Mouse (Mus musculus) heart, postnatal 4 days (tissue): ENCODE measurements around the gene Rtn2. TPM values are rescaled to one million over a fixed set of nuclear protein-coding genes. Genes with fewer than 3 reads are reported as not detected.

Experiments used
- total RNA-seq, 2 experiments: library from RNA; stranded (reverse); gene quantifications; 2 replicates each; pipeline ENCODE4 v1.2.3; 2021

Rtn2 gene
- total RNA-seq, 2 experiments from 2014 or later, result 30.2 to 32.3 TPM

Other genes with a start within 250 kb of the Rtn2 start
- gene Rsph6a, start 227.9 kb upstream of the Rtn2 start, total RNA-seq, result not detected
- 10 to 100 TPM; 60.3 to 62.9 TPM for gene Dmwd, start 206.4 kb upstream of the Rtn2 start, total RNA-seq
- gene Dmpk, start 198.8 kb upstream of the Rtn2 start, total RNA-seq, result 100 to 1,000 TPM; 188 to 201 TPM
- 10 to 100 TPM; 10.3 to 10.4 TPM for gene Six5, start 188.0 kb upstream of the Rtn2 start, total RNA-seq
- gene Gm4969, start 164.3 kb upstream of the Rtn2 start, total RNA-seq, result under 1 TPM; 0.33 to 0.56 TPM
- gene Fbxo46, start 162.8 kb upstream of the Rtn2 start, total RNA-seq, result 1 to 10 TPM; 5.5 to 7.2 TPM
- gene Qpctl, start 133.3 kb upstream of the Rtn2 start, total RNA-seq, result 1 to 10 TPM; 6.9 to 7.7 TPM
- gene Snrpd2, start 132.9 kb upstream of the Rtn2 start, total RNA-seq, result 10 to 100 TPM; 95.2 to 99.9 TPM
- gene Gipr, start 116.5 kb upstream of the Rtn2 start, total RNA-seq, result 1 to 10 TPM; 1.3 TPM
- gene Eml2, start 106.2 kb upstream of the Rtn2 start, total RNA-seq, result 10 to 100 TPM; 70.6 to 77.3 TPM
- gene Gpr4, start 70.1 kb upstream of the Rtn2 start, total RNA-seq, result 1 to 10 TPM; 6.7 to 8.1 TPM
- gene Opa3, start 54.3 kb upstream of the Rtn2 start, total RNA-seq, result 10 to 100 TPM; 54.7 to 60.0 TPM
- 100 to 1,000 TPM; 117 to 119 TPM for gene Vasp, start 10.8 kb upstream of the Rtn2 start, total RNA-seq
- gene Ppm1n, start 2.6 kb upstream of the Rtn2 start, total RNA-seq, result under 1 TPM in 1 of 2 experiments, not detected in 1; 0.26 TPM
- gene Fosb, start 27.4 kb downstream of the Rtn2 start, total RNA-seq, result under 1 TPM; 0.52 to 0.86 TPM
- 10 to 100 TPM; 42.4 to 43.5 TPM for gene Ercc1, start 62.2 kb downstream of the Rtn2 start, total RNA-seq
- gene Cd3eap, start 76.9 kb downstream of the Rtn2 start, total RNA-seq, result 1 to 10 TPM; 9.0 to 9.5 TPM
- 10 to 100 TPM; 39.0 to 47.2 TPM for gene Ppp1r13l, start 77.1 kb downstream of the Rtn2 start, total RNA-seq
- 10 to 100 TPM; 13.8 to 18.6 TPM for gene Ercc2, start 99.4 kb downstream of the Rtn2 start, total RNA-seq
- under 1 TPM; 0.33 to 0.36 TPM for gene Klc3, start 121.5 kb downstream of the Rtn2 start, total RNA-seq
- 1,000 to 10,000 TPM; 2,784 to 3,078 TPM for gene Ckm, start 122.2 kb downstream of the Rtn2 start, total RNA-seq
- gene Mark4, start 176.2 kb downstream of the Rtn2 start, total RNA-seq, result 10 to 100 TPM; 28.8 to 30.3 TPM
- 1 to 10 TPM in 1 of 2 experiments, under 1 TPM in 1; 0.93 to 1.1 TPM for gene Exoc3l2, start 180.7 kb downstream of the Rtn2 start, total RNA-seq
- gene Bloc1s3, start 225.7 kb downstream of the Rtn2 start, total RNA-seq, result 1 to 10 TPM; 2.0 to 2.5 TPM
- gene Trappc6a, start 225.8 kb downstream of the Rtn2 start, total RNA-seq, result 10 to 100 TPM; 45.8 to 46.8 TPM
- not detected for gene Nkpd1, start 235.2 kb downstream of the Rtn2 start, total RNA-seq